Mouse (Mus musculus) CH12.LX (cell line): ENCODE measurements around the gene Slc27a2. TPM values are rescaled to one million over a fixed set of nuclear protein-coding genes. Genes with fewer than 3 reads are reported as not detected.

ENCODE experiments used
- DNase-seq: peaks from one replicate; pipeline ENCODE4 v3.0.0-alpha.2; 2013; ENCODE audit errors: extremely low read depth
- H3K27ac ChIP-seq: 2 replicates; pipeline ENCODE4 v1.5.1; 2012; ENCODE audit warnings: low read depth, mild to moderate bottlenecking, control low read depth, moderate library complexity; ENCODE audit not compliant: insufficient read depth
- H3K27me3 ChIP-seq: replicated peaks from 2 replicates; pipeline ENCODE3; 2012; ENCODE audit warnings: inconsistent platforms
- H3K36me3 ChIP-seq, 2 experiments: replicated peaks in 1 of 2; 2 replicates each; pipeline versions ENCODE3 to v1.6.1; 2012; ENCODE audit warnings: inconsistent platforms in 1 of 2, low read length in 1 of 2, mild to moderate bottlenecking in 1 of 2, mixed read lengths in 1 of 2, moderate library complexity in 1 of 2; ENCODE audit not compliant: control insufficient read depth in 1 of 2, insufficient read depth in 1 of 2
- H3K4me1 ChIP-seq, 2 experiments: 2 replicates each; pipeline ENCODE4 v1.6.1; 2012; ENCODE audit warnings: inconsistent platforms in 1 of 2, moderate library complexity in 1 of 2; ENCODE audit not compliant: insufficient read depth in 2 of 2, control insufficient read depth in 1 of 2
- H3K4me2 ChIP-seq: 2 replicates; pipeline ENCODE4 v1.6.1; 2012; ENCODE audit warnings: low read depth, mild to moderate bottlenecking, control low read depth; ENCODE audit not compliant: poor library complexity, insufficient read depth, severe bottlenecking
- H3K4me3 ChIP-seq, 3 experiments: fragments of 150-350 bp in 1 of 3; sonication (generic) in 1 of 3; replicated peaks in 1 of 3; 2 replicates each; pipeline versions ENCODE3 to v1.5.1; 2011 to 2012; ENCODE audit warnings: low read depth in 2 of 3, low read length in 2 of 3, mild to moderate bottlenecking in 2 of 3, moderate library complexity in 2 of 3, control low read depth in 1 of 3, improper control_type of control experiment in 1 of 3, inconsistent platforms in 1 of 3, mixed read lengths in 1 of 3; ENCODE audit not compliant: poor library complexity in 1 of 3
- H3K79me2 ChIP-seq: replicated peaks from 2 replicates; pipeline ENCODE4 v1.6.1; 2012; ENCODE audit warnings: mild to moderate bottlenecking, moderate library complexity; ENCODE audit not compliant: control insufficient read depth, poor library complexity, insufficient read depth, severe bottlenecking; ENCODE audit errors: extremely low read depth
- H3K9ac ChIP-seq: 2 replicates; pipeline ENCODE4 v1.6.1; 2012; ENCODE audit warnings: low read depth, mild to moderate bottlenecking, control low read depth, moderate library complexity; ENCODE audit not compliant: insufficient read depth
- H3K9me3 ChIP-seq: replicated peaks from 2 replicates; pipeline ENCODE3; 2012; ENCODE audit warnings: low read length, inconsistent platforms, mixed read lengths
- CHD2 ChIP-seq: IDR thresholded peaks from 2 replicates; pipeline ENCODE4 v1.6.1; 2011; ENCODE audit warnings: low read length, improper control_type of control experiment
- ELF1 ChIP-seq: IDR thresholded peaks from 2 replicates; pipeline ENCODE4 v1.6.1; 2014; ENCODE audit warnings: low read depth, mild to moderate bottlenecking, inconsistent platforms, low read length, improper control_type of control experiment
- ETS1 ChIP-seq: conservative IDR thresholded peaks from 2 replicates; pipeline ENCODE4 v1.6.1; 2012; ENCODE audit warnings: low read depth, mild to moderate bottlenecking, inconsistent platforms, low read length, improper control_type of control experiment, moderate library complexity
- IRF4 ChIP-seq: IDR thresholded peaks from 2 replicates; pipeline ENCODE4 v1.6.1; 2014; ENCODE audit warnings: low read depth, mild to moderate bottlenecking, inconsistent platforms, low read length, improper control_type of control experiment
- JUN ChIP-seq: IDR thresholded peaks from 2 replicates; pipeline ENCODE4 v1.6.1; 2011; ENCODE audit warnings: low read depth, mild to moderate bottlenecking, low read length, improper control_type of control experiment, moderate library complexity; ENCODE audit not compliant: insufficient read depth
- JUND ChIP-seq: conservative IDR thresholded peaks from 2 replicates; pipeline ENCODE4 v1.6.1; 2011; ENCODE audit warnings: low read depth, low read length, improper control_type of control experiment
- MAFK ChIP-seq: IDR thresholded peaks from 2 replicates; pipeline ENCODE4 v1.6.1; 2011; ENCODE audit warnings: low read length, improper control_type of control experiment; ENCODE audit not compliant: insufficient replicate concordance
- MAX ChIP-seq: IDR thresholded peaks from 2 replicates; pipeline ENCODE4 v1.6.1; 2011; ENCODE audit warnings: low read length, improper control_type of control experiment
- MEF2A ChIP-seq: IDR thresholded peaks from 2 replicates; pipeline ENCODE4 v1.6.1; 2014; ENCODE audit warnings: low read depth, mild to moderate bottlenecking, inconsistent platforms, low read length, improper control_type of control experiment, borderline replicate concordance
- MYC ChIP-seq: IDR thresholded peaks from 2 replicates; pipeline ENCODE4 v1.6.1; 2011; ENCODE audit warnings: low read depth, mild to moderate bottlenecking, improper control_type of control experiment, low read length
- POLR2A ChIP-seq: IDR thresholded peaks from 2 replicates; pipeline ENCODE4 v1.6.1; 2011; ENCODE audit warnings: low read depth, mild to moderate bottlenecking, improper control_type of control experiment, low read length
- SMC3 ChIP-seq: IDR thresholded peaks from 2 replicates; pipeline ENCODE4 v1.6.1; 2011; ENCODE audit warnings: low read depth, low read length, improper control_type of control experiment
- TCF12 ChIP-seq: IDR thresholded peaks from 2 replicates; pipeline ENCODE4 v1.6.1; 2014; ENCODE audit warnings: low read depth, mild to moderate bottlenecking, inconsistent platforms, low read length, improper control_type of control experiment
- USF1 ChIP-seq: IDR thresholded peaks from 2 replicates; pipeline ENCODE4 v1.6.1; 2014; ENCODE audit warnings: low read depth, mild to moderate bottlenecking, inconsistent platforms, low read length, improper control_type of control experiment
- ZMIZ1 ChIP-seq: IDR thresholded peaks from 2 replicates; pipeline ENCODE4 v1.6.1; 2012; ENCODE audit warnings: low read depth, mild to moderate bottlenecking, inconsistent platforms, low read length, improper control_type of control experiment
- ZNF384 ChIP-seq: IDR thresholded peaks from 2 replicates; pipeline ENCODE4 v1.6.1; 2012; ENCODE audit warnings: low read depth, low read length, improper control_type of control experiment, inconsistent platforms
- dilution Hi-C: fragments of 300-500 bp; cut with MboI; formaldehyde crosslinking; loops from 2 replicates; pipeline ENCODE4 v1.14.3; 2020; ENCODE audit warnings: low sequenced_read_pairs; ENCODE audit not compliant: extremely low pct_unique_long_range_greater_than_20kb, extremely low pct_ligation_motif_present
- in situ Hi-C: fragments of 300-500 bp; cut with MboI; formaldehyde crosslinking; loops from 3 replicates; pipeline ENCODE4 v1.14.3; 2019; ENCODE audit warnings: low sequenced_read_pairs, low pct_ligation_motif_present, low pct_unique_long_range_greater_than_20kb, mixed read lengths
- polyA plus RNA-seq: library from polyadenylated mRNA; unstranded; fragments of >175 nt; gene quantifications from 2 replicates; pipeline ENCODE4 v1.2.1, GENCODE M21; 2012; ENCODE audit warnings: low read depth; ENCODE audit not compliant: insufficient read length
- total RNA-seq, 2 experiments: library from RNA; depleted of rRNA; stranded (reverse); fragments of 300-350 nt in 1 of 2; fragments of >200 nt in 1 of 2; gene quantifications; 2 replicates each; pipeline ENCODE4 v1.2.3; 2012 to 2014

Gene Slc27a2
- total and polyA plus RNA-seq, 3 experiments, result not detected

DNA sequence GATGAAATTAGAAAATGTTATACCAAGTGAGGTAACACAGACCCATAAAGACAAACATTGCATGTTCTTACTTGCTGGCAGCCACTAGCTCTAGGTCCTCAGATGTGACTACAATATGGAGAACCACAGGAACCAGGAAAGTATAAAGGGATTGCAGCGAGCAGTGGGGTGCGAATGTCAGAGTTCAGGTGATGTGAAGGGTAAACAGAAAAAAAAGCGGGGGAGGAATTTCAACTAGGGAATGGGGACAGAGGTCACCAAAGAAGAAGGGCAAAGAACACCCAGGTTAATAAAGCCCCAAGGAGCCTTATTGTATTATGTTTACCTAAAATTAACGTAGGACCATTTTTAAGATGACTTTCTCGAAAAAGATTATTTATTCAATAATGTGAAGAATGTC is 6.9 kb upstream of the Slc27a2 start:
- no peaks in the 10 kb centered on the region for H3K9me3 ChIP-seq
- no peaks in the 10 kb centered on the region for H3K27me3 ChIP-seq
- dilution Hi-C loops (no loop called here), in situ Hi-C loops (no loop called here)
- no peak overlapping the region for H3K4me3 ChIP-seq
- TF ChIP-seq SMC3, result no peak
- no peak for TF ChIP-seq MYC
- no peak for TF ChIP-seq ZNF384
- no peak for TF ChIP-seq MEF2A
- no peak for TF ChIP-seq CHD2
- TF ChIP-seq MAX, result no peak
- no peak for TF ChIP-seq ELF1
- TF ChIP-seq ETS1, result no peak
- no peak for TF ChIP-seq ZMIZ1
- no peak for TF ChIP-seq POLR2A
- no peaks in the 10 kb centered on the region for H3K4me1 ChIP-seq
- H3K79me2 ChIP-seq, result no peaks in the 10 kb centered on the region
- H3K4me2 ChIP-seq, result no peak overlapping the region
- H3K36me3 ChIP-seq, result no peaks in the 10 kb centered on the region
- no peak overlapping the region for H3K27ac ChIP-seq
- no peak overlapping the region for H3K9ac ChIP-seq
- no peak for DNase-seq

DNA sequence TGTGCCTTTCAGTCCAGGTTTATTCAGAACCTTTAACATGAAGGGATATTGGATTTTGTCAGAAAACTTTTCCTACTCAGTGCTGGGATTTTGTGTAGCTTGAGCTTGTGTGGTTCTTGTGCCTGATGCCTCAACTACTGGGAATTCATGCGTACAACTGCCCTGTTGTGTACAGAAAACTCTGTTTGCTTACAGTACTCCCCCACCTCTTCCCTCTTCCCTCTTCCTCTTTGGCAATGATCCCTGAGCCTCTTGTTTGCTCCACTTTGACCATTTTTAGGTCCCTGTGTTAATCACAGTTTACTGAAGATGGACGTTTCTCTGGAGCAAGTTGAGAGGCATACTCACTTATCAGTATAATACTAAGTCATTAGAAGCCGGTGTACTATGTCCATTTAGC is 5.8 kb upstream of the Slc27a2 start:
- Histone ChIP-seq H3K4me2 (no peak overlapping the region), H3K27ac (no peak overlapping the region), H3K4me1 (peaks cover 3 to 8% of the 10 kb centered on the region in 2 experiments; a peak in 3 of 4 replicates), H3K36me3 (no peaks in the 10 kb centered on the region), H3K4me3 (no peak overlapping the region), H3K79me2 (no peaks in the 10 kb centered on the region), H3K9ac (no peak overlapping the region), H3K27me3 (no peaks in the 10 kb centered on the region), H3K9me3 (no peaks in the 10 kb centered on the region)
- in situ Hi-C loops (no loop called here), dilution Hi-C loops (no loop called here)
- DNase-seq, result no peak
- no peak for TF ChIP-seq TCF12

DNA sequence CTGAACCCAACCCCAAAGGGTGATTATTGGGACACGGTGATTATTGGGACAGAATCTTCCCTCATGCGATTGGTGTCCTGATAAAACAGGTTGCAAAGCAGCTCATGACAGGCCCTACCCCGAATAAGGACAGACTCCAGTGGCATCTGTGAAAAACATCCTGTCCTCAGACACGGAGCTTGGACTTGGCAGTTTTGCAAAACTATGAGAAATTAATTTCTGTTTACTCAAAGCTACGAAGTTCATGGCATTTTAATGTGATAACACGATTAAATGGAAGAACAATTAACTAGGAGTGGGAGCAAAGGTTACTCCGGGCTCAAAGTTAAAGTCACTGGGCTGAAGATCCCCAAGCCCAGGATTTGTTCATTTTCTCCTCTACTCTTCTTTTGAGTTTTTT is 2.5 kb upstream of the Slc27a2 start:
- dilution Hi-C loops, result no loop called here
- Histone ChIP-seq H3K4me3 (no peak overlapping the region), H3K27me3 (no peaks in the 10 kb centered on the region), H3K79me2 (no peaks in the 10 kb centered on the region)
- no peak for DNase-seq
- in situ Hi-C loops, result no loop called here
- no peak for TF ChIP-seq IRF4
- TF ChIP-seq MAFK, result no peak
- TF ChIP-seq SMC3, result no peak
- no peak for TF ChIP-seq POLR2A
- no peak for TF ChIP-seq JUN
- no peak for TF ChIP-seq USF1
- TF ChIP-seq JUND, result no peak
- TF ChIP-seq, all 38 proteins: peak for 0
- Histone ChIP-seq H3K9ac (no peak overlapping the region), H3K4me1 (peaks cover 3 to 9% of the 10 kb centered on the region in 2 experiments; a peak in 3 of 4 replicates), H3K9me3 (peaks cover 6% of the 10 kb centered on the region), H3K4me2 (no peak overlapping the region), H3K27ac (no peak overlapping the region), H3K36me3 (no peaks in the 10 kb centered on the region)
